Mouse (Mus musculus) liver, postnatal 0 days (tissue): ENCODE results near the gene Fndc5.

Experiments
- CTCF ChIP-seq: sonication (generic); IDR thresholded peaks from 2 replicates; pipeline ENCODE4 v1.5.1; 2016; ENCODE audit warnings: antibody characterized with exemption, low read depth
- EP300 ChIP-seq: IDR thresholded peaks from 2 replicates; pipeline ENCODE4 v1.6.1; 2016; ENCODE audit warnings: antibody characterized with exemption, low read depth, mild to moderate bottlenecking

- TF ChIP-seq CTCF (no peak), EP300 (no peak)
Observed at GRCm38 (mm10) chr4:129117720-129118510, 18.9 kb upstream of the Fndc5 start.
